Mouse (Mus musculus) cerebellum, adult (tissue): ENCODE measurements at regions not wholly inside any gene's neighbourhood (a gene's known extent, or its start where the extent isn't known, plus 50 kb on each side); places are given as distances from the start of the nearest gene placed in this dataset.

Experiments used
- ATAC-seq: cut with Nextera tagmentation; 2 replicates; pipeline ENCODE4 v1.9.2; 2017; ENCODE audit warnings: mild to moderate bottlenecking, moderate library complexity, mixed read lengths; ENCODE audit not compliant: insufficient number of reproducible peaks, low FRiP score, low TSS enrichment

- no peak for ATAC-seq
Observed at GRCm38 (mm10) chr1:48535044-48535443, 1642.4 kb upstream of the Slc39a10 start.

DNA sequence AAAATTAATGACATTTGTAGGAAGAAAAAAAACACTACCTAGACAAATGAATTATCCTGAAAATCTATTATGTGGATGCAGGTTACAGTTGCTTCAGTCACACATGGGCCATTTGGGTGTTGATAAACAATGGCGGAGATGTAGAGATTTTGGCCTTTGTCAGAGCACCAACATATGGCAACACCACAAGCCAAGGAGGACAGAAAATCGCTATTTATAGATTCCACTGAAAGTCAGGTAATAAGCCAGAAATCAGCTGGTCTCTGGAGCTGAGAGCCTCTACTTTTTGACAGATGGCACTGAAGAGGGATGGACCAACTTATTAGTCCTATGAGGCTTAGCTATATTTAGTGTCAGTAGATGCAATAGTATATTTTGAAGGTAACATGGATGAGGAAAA is 1640.7 kb upstream of the Slc39a10 start:
- peak; percentile 99 for ATAC-seq

- no peak for ATAC-seq
Observed at GRCm38 (mm10) chr1:48488756-48489155, 1596.1 kb upstream of the Slc39a10 start.

- no peak for ATAC-seq
Observed at GRCm38 (mm10) chr1:48459928-48460327, 1567.3 kb upstream of the Slc39a10 start.
